Mouse (Mus musculus) small intestine, adult 2 months (tissue): ENCODE results near the gene Cd47. TPM values are rescaled to one million over a fixed set of nuclear protein-coding genes. Genes with fewer than 3 reads are reported as not detected.

Experiments
- H3K27ac ChIP-seq: fragments of 200-500 bp; 2 replicates; pipeline ENCODE4 v1.5.1; 2012; ENCODE audit warnings: low read depth, low read length, control low read depth, inconsistent platforms; ENCODE audit not compliant: insufficient read depth
- H3K27me3 ChIP-seq: fragments of 200-500 bp; 2 replicates; pipeline ENCODE4 v1.6.1; 2012; ENCODE audit warnings: mild to moderate bottlenecking, moderate library complexity, low read length, inconsistent platforms; ENCODE audit not compliant: control insufficient read depth, insufficient read depth
- H3K36me3 ChIP-seq: fragments of 200-500 bp; 2 replicates; pipeline ENCODE4 v1.6.1; 2012; ENCODE audit warnings: mild to moderate bottlenecking, low read length, control low read depth, inconsistent platforms; ENCODE audit not compliant: control insufficient read depth, insufficient read depth
- H3K4me1 ChIP-seq: fragments of 200-500 bp; 2 replicates; pipeline ENCODE4 v1.6.1; 2012; ENCODE audit warnings: low read length, inconsistent platforms, mixed read lengths; ENCODE audit not compliant: control insufficient read depth, insufficient read depth, insufficient read length
- H3K4me3 ChIP-seq: fragments of 200-500 bp; 2 replicates; pipeline ENCODE4 v1.5.1; 2012; ENCODE audit warnings: low read depth, mild to moderate bottlenecking, control low read depth, inconsistent platforms, low read length, moderate library complexity
- CTCF ChIP-seq: fragments of 200-500 bp; IDR thresholded peaks from 2 replicates; pipeline ENCODE4 v1.5.1; 2012; ENCODE audit warnings: low read depth, mild to moderate bottlenecking, control low read depth, inconsistent platforms, low read length, moderate library complexity, mixed read lengths; ENCODE audit not compliant: insufficient replicate concordance, insufficient read length; ENCODE audit errors: extremely low read depth
- POLR2A ChIP-seq: fragments of 200-500 bp; IDR thresholded peaks from 2 replicates; pipeline ENCODE4 v1.6.1; 2012; ENCODE audit warnings: low read depth, mild to moderate bottlenecking, control low read depth, inconsistent platforms, low read length, moderate library complexity
- WGBS: fragments of 180-500 bp; shearing (Covaris S2); methylation state at CpG from one replicate; pipeline ENCODE4 v1.1.7; 2018; 5-methylcytosine and 5-hydroxymethylcytosine counted together
- polyA plus RNA-seq: library from polyadenylated mRNA; depleted of rRNA; stranded (reverse); fragments of >200 nt; gene quantifications from 2 replicates; pipeline ENCODE4 v1.2.3, GENCODE M21; 2012

Gene Cd47
- polyA plus RNA-seq, 1 experiment = 56.8 TPM

DNA sequence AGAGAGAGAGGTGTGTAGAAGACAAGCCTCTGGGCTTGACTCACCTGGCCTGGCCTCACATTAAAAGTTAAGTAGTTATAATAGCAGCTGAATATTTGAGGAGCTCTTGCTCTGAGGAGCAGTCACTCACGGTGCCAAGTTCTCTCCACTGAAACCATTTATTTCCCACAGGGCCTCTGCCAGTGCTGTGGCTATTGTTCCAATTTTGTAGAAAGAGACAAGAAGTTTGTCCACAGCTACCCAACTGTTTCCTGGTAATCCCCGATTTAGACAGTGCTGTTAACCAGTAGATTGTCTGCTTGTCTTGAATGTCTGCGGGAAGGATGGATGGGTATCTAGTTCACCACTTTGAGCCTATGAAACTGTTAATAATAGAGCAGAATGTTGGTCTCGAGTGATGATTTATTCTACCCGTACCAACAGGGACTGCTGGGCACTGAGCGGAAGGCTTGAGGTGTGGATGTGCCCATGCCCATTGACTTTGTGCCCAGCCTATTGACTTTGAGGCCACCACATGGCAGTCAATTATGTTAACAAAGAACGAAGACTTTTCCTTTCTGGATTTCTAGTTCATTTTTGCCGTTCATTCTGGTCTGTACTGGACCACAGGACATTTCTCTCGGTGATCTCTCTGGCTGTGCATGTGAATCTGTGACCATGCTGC is 86.2 kb downstream of the Cd47 start:
- H3K27me3 ChIP-seq = no peaks in the 10 kb centered on the region
- H3K4me1 ChIP-seq = peaks cover 2% of the 10 kb centered on the region; the same call in 1 of the 2 replicates
- H3K27ac ChIP-seq = no peak overlapping the region
- WGBS = 91% methylated on average over 9 of the region's 9 CpGs
- no peak overlapping the region for H3K4me3 ChIP-seq
- peaks cover 15% of the 10 kb centered on the region for H3K36me3 ChIP-seq
- no peak for TF ChIP-seq CTCF
- TF ChIP-seq POLR2A = no peak

DNA sequence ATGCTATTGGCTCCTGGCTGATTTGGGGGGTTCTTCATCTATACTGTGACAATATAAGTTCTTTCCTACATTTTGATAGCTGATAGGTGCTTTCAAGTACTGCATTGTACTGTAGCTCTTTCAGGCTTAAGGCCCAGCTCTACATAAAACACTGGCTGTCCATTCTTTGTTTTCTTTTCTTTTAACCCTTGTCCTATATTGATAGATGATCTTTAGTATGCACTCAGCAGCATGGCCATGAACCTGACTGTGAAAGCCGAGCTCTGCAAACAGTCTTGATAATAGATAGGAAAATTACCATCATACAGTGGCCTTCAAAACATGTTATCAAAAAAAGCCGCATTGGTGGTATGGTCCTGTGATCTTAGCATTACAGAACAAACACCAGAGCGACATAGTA is 87.0 kb downstream of the Cd47 start:
- Histone ChIP-seq H3K27me3 (no peaks in the 10 kb centered on the region), H3K4me3 (no peak overlapping the region), H3K36me3 (peaks cover 15% of the 10 kb centered on the region), H3K27ac (no peak overlapping the region), H3K4me1 (peaks cover 3% of the 10 kb centered on the region; the same call in 1 of the 2 replicates)
- WGBS = 30% methylated on average over 3 of the region's 3 CpGs
- TF ChIP-seq POLR2A = no peak
- no peak for TF ChIP-seq CTCF

DNA sequence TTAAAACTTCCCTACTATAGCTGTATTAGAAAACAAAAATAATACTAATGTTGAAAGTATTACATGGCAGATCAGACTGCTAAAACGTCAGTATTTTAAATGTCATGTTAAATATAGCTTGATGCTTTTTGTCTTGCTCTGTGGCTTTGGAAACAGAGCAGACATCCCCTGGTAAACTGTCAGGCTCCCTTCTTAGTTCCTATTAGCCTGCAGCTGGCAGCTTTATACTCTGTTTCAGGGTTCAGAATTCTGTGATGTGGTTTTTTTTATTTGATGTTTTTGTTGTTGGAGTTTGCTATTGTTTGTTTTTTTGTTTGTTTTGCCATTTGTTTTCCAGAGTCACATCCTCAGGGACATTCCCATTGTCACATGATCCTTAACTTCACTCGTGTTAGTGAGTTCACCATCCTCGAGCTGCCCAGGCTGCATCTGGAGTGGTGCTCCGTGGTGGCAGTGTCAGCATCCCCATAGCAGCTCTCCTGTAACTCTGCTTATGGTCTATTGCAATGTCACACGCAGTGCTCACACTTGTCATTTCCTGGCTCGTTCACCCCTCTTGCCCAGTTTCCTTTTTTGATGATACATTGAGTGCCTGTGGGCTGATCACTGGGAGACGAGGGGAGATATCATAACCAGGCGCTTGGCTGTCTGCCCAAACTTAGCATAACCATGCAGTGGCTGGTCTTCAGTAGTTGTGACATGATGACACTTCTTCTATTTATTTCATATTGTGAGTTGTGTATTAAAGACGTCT is 87.7 kb downstream of the Cd47 start:
- Histone ChIP-seq H3K36me3 (peaks cover 15% of the 10 kb centered on the region), H3K4me1 (peaks cover 5% of the 10 kb centered on the region; the same call in 1 of the 2 replicates), H3K27ac (no peak overlapping the region), H3K27me3 (no peaks in the 10 kb centered on the region), H3K4me3 (no peak overlapping the region)
- TF ChIP-seq CTCF = no peak
- TF ChIP-seq POLR2A = no peak
- WGBS = 62% methylated on average over 9 of the region's 9 CpGs

DNA sequence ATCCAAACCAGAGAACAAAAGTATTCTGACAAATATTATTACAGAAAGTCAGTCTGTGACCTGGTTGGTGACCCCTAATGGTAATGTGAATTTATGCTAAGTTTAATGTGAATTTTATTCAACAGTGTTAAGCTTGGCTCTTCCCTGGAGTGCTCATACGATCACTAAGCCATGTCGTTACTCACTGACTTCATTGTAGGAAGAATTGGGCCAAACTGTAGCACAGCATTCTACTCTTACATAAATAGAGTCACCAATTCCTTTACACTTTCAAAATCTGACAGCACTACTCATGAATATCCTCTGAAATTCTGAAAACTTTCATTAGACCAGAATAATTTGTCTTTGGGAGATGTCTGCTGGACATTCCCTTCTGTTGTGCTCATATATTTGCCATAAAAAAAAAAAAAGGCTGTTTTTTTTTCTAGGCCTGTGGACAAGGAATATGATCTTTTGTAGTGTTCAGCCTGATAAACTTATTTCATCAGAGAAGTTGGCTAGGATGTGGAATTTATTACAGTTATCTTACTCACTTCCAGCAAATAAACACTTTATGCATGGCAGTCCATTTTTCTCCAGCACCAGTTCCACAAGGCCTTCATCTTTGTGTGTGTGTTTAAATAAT is 88.8 kb downstream of the Cd47 start:
- H3K27ac ChIP-seq = no peak overlapping the region
- H3K36me3 ChIP-seq = peaks cover 13% of the 10 kb centered on the region
- TF ChIP-seq CTCF (no peak), POLR2A (no peak)
- 92% methylated on average over 2 of the region's 2 CpGs for WGBS
- no peaks in the 10 kb centered on the region for H3K27me3 ChIP-seq
- peaks cover 6% of the 10 kb centered on the region for H3K4me1 ChIP-seq
- H3K4me3 ChIP-seq = no peak overlapping the region

DNA sequence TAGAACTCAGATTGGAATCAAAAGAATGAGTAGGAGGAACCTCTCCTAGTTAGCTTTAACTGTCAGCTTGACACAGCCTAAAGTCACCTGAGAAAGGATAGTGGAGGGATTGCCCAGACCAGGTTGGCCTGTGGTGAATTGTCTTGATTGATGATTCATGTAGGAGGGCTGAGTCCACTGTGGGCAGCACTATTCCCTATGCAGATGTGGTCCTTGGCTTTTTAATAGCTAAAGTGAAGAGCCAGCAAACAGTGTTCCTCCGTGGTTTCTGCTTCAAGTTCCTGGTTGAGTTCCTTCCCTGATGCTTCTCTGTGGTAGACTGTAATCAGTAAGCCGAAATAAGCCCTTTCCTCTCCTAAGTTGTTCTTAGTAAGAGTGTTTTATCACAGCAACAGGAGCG is 91.9 kb downstream of the Cd47 start:
- Histone ChIP-seq H3K36me3 (peaks cover 13% of the 10 kb centered on the region), H3K27ac (0 out of 2 replicates have a peak overlapping the region, but pooled peaks have one; percentile 2), H3K4me1 (peaks cover 6% of the 10 kb centered on the region), H3K27me3 (no peaks in the 10 kb centered on the region), H3K4me3 (no peak overlapping the region)
- no peak for TF ChIP-seq CTCF
- no peak for TF ChIP-seq POLR2A
- WGBS = 48% methylated on average over 3 of the region's 3 CpGs

DNA sequence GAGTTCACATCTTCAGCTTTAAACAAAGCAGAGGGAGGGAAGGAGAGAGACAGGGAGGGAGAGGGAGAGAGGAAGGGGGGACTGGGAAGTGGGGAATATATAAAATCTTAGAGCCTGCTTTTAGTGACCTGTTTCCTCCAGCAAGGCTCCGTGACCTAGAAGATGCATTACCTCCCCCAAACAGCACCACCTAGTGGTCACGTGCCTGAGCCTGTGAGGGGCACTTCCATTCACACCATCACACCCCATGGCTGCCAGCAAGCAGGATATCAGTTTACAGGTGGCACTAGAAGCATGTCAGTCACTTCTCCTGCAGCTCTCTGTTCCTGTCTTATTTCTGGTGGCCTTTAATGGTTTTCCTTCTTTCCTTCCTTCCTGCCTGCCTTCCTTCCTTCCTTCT is 92.6 kb downstream of the Cd47 start:
- Histone ChIP-seq H3K27ac (no peak overlapping the region), H3K4me3 (no peak overlapping the region), H3K27me3 (no peaks in the 10 kb centered on the region), H3K36me3 (peaks cover 15% of the 10 kb centered on the region), H3K4me1 (peaks cover 6% of the 10 kb centered on the region)
- TF ChIP-seq CTCF (peak; percentile 60; the same call in 1 of the 2 replicates), POLR2A (no peak)
- 85% methylated on average over 2 of the region's 2 CpGs for WGBS

DNA sequence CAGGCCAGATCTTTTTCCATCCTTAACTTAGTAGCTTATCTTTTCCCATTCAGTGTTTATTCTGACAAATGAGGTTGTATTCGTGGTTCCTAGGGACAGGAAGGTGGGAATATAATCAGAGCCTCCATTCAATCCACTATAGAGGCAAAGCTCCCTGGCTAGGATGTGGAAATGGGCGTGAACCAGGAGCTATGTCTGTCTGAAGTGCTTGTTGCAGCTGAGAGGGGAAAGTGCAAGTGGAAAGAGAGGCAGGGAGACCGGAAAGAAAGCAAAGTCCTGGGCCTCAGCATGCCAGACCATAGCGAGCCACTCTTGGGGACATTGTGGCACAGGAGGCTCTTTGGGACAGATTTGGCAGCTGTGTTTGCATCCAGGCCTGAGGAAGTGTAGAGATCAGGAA is 94.3 kb downstream of the Cd47 start:
- TF ChIP-seq POLR2A = no peak
- no peak for TF ChIP-seq CTCF
- Histone ChIP-seq H3K27ac (no peak overlapping the region), H3K4me3 (no peak overlapping the region), H3K4me1 (peaks cover 6% of the 10 kb centered on the region), H3K27me3 (no peaks in the 10 kb centered on the region), H3K36me3 (peaks cover 21% of the 10 kb centered on the region)
- 48% methylated on average over 4 of the region's 4 CpGs for WGBS
